Mouse (Mus musculus): ENCODE results near the gene Mt1.

Gene Mt1

DNA sequence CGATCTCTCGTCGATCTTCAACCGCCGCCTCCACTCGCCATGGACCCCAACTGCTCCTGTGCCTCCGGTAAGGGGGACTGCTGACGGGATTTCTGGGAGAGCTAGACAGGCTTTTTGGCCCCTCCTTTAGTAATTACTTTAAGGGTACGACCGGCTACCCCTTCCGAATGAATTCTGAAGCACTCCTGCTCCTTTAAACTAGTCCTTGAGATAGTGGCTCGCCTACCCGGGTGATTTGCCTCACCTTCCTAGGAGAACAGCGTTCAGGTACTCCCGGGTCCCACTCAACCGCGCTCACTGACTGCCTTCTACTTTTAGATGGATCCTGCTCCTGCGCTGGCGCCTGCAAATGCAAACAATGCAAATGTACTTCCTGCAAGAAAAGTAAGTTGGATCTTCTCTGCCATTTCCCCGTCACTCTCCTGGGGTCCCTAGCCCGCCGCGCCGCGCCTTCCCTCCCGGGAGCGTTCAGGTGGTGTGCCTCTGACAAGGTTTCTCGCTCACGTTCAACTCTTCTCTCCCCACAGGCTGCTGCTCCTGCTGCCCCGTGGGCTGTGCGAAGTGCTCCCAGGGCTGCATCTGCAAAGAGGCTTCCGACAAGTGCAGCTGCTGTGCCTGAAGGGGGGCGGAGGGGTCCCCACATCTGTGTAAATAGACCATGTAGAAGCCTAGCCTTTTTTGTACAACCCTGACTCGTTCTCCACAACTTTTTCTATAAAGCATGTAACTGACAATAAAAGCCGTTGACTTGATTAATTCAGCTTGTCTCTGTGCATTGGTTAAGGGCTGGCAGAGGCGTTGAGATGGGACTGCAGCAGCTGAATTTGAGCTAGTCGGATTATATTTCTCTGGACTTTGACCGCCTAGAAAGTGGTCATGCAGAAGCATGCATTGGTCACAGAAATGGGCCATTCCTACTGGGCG lies 5.8 kb upstream of the Mt1 start:
- peak; percentile 31 for DNase-seq (ENCODE audit: low read depth, low spot score)

DNA sequence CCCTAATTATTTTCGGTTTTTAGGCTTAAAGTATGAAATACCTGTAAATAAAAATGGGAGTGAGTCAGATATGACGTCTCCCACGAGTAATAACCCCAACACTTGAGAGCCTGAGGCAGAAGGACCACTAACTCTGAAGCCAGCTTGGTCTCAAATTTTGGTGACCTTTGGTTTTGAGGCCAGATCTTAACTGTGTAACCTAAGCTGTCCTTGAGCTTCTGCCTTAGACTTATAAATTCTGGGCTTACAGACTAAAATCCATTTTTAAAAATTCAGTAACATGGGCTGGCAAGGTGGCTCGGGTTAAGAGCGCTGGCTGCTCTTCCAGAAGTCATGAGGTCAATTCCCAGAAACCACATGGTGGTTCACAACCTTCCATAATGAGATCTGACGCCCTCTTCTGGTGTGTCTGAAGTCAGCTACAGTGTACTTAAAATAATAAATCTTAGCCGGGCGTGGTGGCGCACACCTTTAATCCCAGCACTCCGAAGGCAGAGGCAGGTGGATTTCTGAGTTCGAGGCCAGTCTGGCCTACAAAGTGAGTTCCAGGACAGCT lies 5.0 kb upstream of the Mt1 start:
- DNase-seq (ENCODE audit: low read depth, low spot score), result no peak

DNA sequence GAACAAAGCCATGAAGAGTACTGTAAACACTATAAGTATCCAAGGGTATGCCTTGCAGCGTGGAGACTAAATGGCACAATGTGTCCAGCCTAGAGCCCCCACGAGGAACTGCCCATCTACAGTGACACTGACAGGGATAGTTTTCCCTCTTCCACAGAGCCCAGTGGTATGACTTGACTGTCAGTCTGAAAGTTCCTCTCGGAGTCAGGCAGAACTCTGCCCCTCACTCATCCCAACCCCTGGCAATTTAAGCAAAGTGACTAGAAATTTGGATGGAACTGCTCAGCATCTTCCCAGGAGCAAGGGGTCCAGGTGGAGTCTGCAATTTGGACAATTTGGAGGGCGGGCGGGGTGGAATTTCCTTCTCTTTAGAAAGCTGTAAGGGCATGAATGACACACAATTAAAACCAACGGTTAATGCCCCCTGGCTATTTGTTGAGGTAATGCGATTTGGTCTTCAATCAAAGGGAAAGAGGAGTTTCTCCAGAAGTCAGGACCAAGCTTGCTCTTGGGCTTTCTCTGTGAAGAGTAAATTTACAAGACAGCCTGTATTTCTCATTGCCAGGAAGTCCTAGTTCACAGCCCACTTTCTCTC lies 4.2 kb upstream of the Mt1 start:
- no peak for DNase-seq (ENCODE audit: low read depth, low spot score)

- no peak for DNase-seq (ENCODE audit: low read depth, low spot score)
Observed at GRCm38 (mm10) chr8:94177716-94178390, 1.0 kb upstream of the Mt1 start.

- peak; percentile 61 for DNase-seq (ENCODE audit: low read depth, low spot score)
Observed at GRCm38 (mm10) chr8:94179713-94180560, 1.1 kb downstream of the Mt1 start.

- DNase-seq (ENCODE audit: low read depth, low spot score), result no peak
Observed at GRCm38 (mm10) chr8:94180561-94180908, 1.7 kb downstream of the Mt1 start.

DNA sequence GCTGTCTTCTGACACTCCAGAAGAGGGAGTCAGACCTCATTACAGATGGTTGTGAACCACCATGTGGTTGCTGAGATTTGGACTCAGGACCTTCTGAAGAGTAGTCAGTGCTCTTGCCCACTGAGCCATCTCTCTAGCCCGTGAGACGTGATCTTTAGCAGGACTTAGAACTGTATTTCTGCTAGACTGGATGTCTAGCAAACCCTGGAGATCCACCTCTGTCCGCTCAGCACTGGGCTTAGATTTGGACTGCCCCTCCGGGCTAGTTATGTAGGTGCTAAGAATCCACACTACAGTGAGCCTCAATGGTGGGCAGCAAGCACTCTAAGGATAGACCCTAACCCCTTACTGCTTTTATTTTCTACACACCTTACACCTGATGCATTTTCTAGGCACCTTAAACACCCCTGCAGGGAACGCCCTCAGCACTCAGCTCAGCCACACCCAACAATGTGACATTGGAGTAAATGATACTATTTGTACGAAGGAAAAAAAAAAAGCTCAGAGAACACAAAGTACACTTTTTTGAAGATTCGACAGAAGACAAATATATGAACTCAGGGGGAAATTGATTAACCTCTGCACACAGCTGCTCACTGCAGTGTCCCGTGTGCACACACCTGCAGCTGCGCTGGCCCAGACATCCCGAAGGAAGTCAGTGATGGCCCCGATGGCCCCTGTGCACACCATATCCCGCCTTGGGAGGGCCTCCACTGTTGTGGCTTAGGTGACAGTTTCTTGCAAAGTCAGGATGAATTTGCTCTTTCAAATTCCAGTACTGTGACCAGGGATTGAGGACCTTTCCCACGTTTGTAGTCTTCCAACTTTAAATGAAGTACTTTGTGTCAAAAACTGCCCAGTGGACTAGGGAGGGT lies 3.4 kb downstream of the Mt1 start:
- DNase-seq (ENCODE audit: low read depth, low spot score), result no peak

GRCm38 (mm10) chr8:94183117-94183516 lies 4.2 kb downstream of the Mt1 start:
- peak; percentile 90 for DNase-seq (ENCODE audit: low read depth, low spot score)

DNA sequence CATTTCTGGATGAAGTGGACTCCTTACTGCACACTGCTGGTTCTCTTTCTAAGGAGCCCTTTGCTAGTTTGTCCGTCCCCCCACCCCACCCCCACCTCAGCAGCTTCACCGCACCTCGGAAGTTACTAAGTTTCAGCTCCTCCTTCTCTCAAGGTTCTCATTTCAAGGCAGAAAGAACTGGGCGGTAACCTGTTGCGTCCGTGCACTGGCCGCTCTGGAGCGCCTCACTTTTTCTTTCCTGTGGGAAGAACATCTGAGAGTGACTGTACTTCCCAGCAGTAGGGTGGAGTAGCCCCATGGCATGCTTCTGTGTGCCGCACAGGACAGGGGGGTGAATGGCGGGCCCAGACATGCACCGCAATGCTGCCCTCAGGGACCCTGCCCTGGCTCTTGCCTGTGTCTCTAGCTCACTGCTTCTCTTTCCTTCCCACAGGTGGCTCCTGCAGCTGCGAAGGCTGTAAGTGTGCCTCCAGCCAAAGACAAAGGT lies 5.5 kb downstream of the Mt1 start:
- no peak for DNase-seq (ENCODE audit: low read depth, low spot score)

DNA sequence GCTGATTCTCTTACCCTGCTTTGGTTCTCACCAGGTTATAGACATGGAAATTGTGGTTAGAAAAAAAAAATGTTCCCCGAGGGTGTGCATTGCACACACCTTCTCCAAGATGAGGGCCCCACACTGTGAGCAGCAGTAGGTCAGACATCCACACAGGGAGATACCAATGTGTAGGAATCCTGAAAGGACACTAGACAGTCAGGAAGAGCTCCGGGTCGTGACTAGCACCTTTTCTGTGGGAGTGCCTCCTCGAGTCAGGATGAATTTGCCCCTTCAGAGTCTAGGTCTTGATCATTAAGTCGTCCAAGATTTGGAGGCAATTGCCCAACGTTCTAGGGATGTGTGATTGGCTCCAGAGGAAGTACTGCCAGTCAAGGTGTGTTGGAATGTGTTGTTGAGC lies 6.9 kb downstream of the Mt1 start:
- no peak for DNase-seq (ENCODE audit: low read depth, low spot score)

- peak; percentile 88 for DNase-seq (ENCODE audit: low read depth, low spot score)
Observed at GRCm38 (mm10) chr8:94186542-94186941, 7.7 kb downstream of the Mt1 start.

DNA sequence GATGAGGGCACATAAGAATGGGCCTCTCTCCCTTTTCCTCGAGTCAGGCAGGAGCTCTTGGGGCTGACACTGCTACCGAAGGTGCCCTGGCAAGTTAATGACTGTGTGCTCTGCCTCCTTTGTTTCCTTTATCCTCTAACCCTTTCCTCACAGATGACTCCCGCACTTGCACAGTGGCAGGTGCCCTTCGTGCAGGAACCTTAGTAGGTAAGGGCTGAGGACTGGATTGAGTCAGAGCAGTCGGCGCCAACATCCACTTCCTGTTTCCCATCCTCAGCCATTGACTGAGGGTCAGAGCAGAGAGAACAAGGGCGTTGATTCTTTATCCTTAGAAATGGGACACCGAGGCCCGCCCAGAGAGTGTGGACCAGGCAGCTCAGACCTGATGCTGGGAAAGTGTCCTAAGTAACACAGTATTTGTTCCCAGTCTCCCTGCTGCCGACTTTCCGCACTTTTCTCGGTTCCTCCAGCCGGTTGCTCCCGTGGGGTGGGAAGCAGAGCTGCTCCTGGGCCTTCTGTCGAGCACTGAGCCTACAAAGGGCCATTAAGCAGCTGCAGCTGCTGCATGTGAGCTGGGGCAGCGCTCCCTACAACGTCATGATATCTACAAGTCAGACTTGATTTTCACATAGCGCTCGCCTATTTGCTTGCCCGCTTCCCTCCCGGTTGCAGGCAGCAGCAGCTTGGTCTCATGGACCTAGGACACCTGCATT lies 8.6 kb downstream of the Mt1 start:
- DNase-seq (ENCODE audit: low read depth, low spot score), result peak; percentile 56

- peak; percentile 58 for DNase-seq (ENCODE audit: low read depth, low spot score)
Observed at GRCm38 (mm10) chr8:94189275-94190031, 10.6 kb downstream of the Mt1 start.

DNA sequence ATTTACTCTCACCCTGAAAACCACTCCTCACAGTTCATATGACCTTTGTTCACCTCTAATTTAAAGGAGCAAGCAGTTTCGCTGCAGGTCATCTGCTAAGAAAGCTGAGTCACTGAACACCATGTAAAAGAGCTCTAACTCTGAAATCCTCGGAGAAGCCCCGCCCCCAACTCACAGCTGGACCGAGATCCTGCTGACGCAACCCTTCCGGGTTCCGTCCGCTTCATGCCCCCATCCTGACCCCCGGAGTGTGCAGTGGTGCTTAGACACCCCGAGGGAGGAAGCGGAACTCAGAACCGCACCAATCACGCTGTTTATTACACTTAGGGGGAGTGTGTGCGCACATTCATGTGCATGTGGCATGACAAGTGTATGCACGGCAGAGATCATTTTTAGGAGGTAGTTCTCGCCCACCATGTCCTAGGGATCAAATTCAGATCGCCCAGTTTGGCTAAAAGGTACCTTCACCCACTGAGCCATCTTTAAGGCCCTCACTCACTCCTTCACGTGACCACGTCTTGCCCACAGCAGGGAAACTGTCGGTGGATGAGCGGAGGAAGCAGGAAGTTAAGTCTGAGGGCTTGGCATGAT lies 12.3 kb downstream of the Mt1 start:
- peak; percentile 31 for DNase-seq (ENCODE audit: low read depth, low spot score)

DNA sequence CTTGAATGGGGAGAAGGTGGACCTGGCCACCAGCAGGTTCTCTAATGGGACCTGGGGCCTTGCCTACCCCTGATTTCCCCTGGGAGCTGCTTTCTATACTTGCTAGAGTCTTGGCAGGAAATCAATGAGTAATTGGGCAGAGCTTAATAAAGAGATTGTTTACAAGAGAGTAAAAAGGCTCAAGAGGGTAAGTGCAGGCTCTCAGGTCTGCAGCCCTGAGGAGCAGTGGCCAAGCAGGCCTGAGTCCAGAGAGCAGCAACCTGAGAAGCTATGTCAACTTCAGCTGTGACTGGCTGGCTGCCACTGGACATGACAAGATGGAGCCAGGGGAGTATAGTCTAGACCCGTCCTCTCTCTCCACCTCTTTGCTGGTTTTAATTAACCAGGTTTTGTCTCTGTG lies 14.0 kb downstream of the Mt1 start:
- DNase-seq (ENCODE audit: low read depth, low spot score), result no peak

GRCm38 (mm10) chr8:94194591-94195223 lies 15.8 kb downstream of the Mt1 start:
- peak; percentile 73 for DNase-seq (ENCODE audit: low read depth, low spot score)

- DNase-seq (ENCODE audit: low read depth, low spot score), result peak; percentile 91
Observed at GRCm38 (mm10) chr8:94199202-94199869, 20.5 kb downstream of the Mt1 start.
